Mouse (Mus musculus): ENCODE results near the gene Veph1. TPM values are rescaled to one million over a fixed set of nuclear protein-coding genes. Genes with fewer than 3 reads are reported as not detected.
"Not testable (repeated sequence)": the region's sequence is repeated elsewhere in the genome, so short reads cannot be mapped to it uniquely, and the experiment has no call there.

The Veph1 gene
- total RNA-seq, 2 experiments from 2014 or later = 0.07 TPM; not detected in 1

- DNase-seq (ENCODE audit: low spot score in 2 of 2) = not testable (repeated sequence)
Measured at GRCm38 (mm10) chr3:66236234-66236871, 60.3 kb downstream of the Veph1 start.

DNA sequence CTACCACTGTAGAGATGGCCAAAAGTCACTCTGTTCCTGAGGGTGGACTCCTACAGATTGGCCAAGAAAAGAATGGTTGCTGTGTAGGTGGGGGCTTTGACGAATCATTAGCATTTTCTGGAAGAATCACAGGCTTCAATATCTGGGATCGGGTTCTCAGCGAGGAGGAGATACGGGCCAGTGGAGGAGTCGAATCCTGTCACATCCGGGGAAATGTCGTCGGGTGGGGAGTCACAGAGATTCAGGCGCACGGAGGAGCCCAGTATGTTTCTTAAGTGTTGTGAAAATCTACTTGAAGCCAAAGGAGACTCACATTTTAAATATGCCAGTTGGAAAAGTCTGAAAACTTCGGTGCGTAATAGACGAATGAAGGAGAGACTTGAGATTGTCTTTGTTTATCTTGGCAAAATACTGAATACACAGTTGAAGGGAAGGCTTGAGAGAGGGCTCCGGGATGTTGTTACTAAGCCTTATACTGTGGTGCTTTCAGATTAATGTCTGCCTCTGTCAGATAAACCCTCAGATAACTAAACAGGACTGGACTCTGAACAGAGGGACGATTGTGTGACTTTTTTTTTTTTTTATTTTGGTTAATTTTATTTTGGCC lies 71.6 kb downstream of the Veph1 start:
- no peak for DNase-seq (ENCODE audit: low spot score in 2 of 2)
- intact Hi-C loops (cut with DNase I) = loop anchor here (5.0 kb wide), 1 partner anchor 223 kb away; no protein-coding TSS in a partner anchor

More at GRCm38 (mm10) chr3:66236234-66236871, 60.3 kb downstream of the Veph1 start:
- intact Hi-C loops (cut with DNase I) = loop anchor here (5.0 kb wide), 1 partner anchor 234 kb away; no protein-coding TSS in a partner anchor

DNA sequence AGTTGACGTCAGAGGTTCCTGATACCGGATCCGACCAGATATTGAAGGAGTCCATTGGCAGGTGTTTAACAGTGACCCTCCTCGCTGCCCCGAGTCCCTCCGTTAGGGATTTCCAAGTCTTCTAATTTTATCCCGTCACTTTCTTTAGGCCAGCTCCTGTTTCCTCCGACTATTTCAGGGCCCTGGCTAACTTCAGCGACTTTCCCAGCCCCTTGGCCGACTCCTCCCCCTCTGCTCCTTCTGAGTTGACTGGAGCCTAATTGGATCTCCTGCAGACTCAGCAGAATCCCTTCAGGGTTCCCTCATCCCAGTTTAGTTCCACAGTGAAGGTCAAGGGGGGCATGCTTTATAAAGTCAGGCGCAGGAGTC lies 75.4 kb downstream of the Veph1 start:
- intact Hi-C loops (cut with DNase I) = loop anchor here (5.0 kb wide), 1 partner anchor 219 kb away; no protein-coding TSS in a partner anchor

GRCm38 (mm10) chr3:66220554-66221242 lies 75.9 kb downstream of the Veph1 start:
- intact Hi-C loops (cut with DNase I) = loop anchor here (5.0 kb wide), 1 partner anchor 218 kb away; no protein-coding TSS in a partner anchor
- peak; percentile 43 to 71 for DNase-seq (ENCODE audit: low spot score in 2 of 2)

More for the DNA sequence above, 75.4 kb downstream of the Veph1 start:
- DNase-seq (ENCODE audit: low spot score in 2 of 2) = no peak

DNA sequence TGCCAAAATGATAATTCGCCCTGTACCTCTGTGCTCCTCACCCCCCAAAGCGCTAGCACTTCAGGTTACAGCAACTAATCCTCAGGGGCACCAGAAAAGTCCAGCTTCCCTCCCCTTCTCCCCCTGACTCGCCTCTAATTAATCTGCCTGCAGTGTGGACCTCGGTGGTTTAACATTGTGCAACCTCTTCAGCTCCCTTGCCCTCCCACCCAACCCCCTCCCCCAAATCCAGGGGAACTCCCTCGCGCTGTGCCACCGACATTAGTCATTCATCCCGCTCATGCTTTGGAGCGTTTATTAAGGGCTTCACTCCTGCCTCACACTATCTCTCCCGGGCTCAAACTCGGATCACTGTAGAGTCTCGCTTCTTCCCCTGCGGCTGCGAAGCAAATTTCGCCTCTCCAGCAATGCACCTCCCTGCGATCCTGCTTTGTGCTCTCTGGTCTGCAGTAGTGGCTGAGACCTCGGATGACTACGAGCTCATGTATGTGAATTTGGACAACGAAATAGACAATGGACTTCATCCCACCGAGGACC lies 76.9 kb downstream of the Veph1 start, which contains the start of gene Ptx3:
Ptx3 (plus strand) TSS at position 256 of the 537 bp plus-strand sequence.
- intact Hi-C loops (cut with DNase I) = loop anchor here (5.0 kb wide), 1 partner anchor 217 kb away; no protein-coding TSS in a partner anchor
- DNase-seq (ENCODE audit: low spot score in 2 of 2) = no peak

DNA sequence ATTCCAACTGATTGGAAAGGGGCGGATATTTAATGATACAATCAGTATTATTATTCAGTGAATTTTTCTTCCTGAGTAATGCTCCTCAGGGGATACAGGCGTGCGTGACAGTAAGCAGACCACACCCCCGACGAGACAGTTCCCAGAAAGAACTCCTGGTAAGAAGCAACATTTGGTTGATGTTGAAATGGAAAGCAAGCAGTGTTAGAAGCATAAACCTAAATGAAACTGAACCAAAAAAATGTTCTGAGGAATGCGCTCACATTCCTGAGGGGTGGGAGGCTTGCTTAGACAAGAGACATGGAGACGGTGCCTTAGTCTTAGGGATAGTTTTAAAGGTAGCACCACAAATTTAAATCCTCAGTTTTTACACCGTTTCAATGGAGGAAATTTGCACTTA lies 80.9 kb downstream of the Veph1 start:
- intact Hi-C loops (cut with DNase I) = no loop called here
- no peak for DNase-seq (ENCODE audit: low spot score in 2 of 2)

- DNase-seq (ENCODE audit: low spot score in 2 of 2) = no peak
- intact Hi-C loops (cut with DNase I) = no loop called here
Measured at GRCm38 (mm10) chr3:66213524-66213923, 83.1 kb downstream of the Veph1 start.

GRCm38 (mm10) chr3:66208836-66209573 lies 87.6 kb downstream of the Veph1 start:
- intact Hi-C loops (cut with DNase I) = no loop called here
- no peak for DNase-seq (ENCODE audit: low spot score in 2 of 2)

GRCm38 (mm10) chr3:66193910-66194562 lies 102.6 kb downstream of the Veph1 start:
- DNase-seq (ENCODE audit: low spot score in 2 of 2) = no peak
- intact Hi-C loops (cut with DNase I) = no loop called here

GRCm38 (mm10) chr3:66179647-66180046 lies 117.0 kb downstream of the Veph1 start:
- intact Hi-C loops (cut with DNase I) = no loop called here
- DNase-seq (ENCODE audit: low spot score in 2 of 2) = no peak

GRCm38 (mm10) chr3:66172907-66173306 lies 123.7 kb downstream of the Veph1 start:
- DNase-seq (ENCODE audit: low spot score in 2 of 2) = peak in 1 of 2 experiments; percentile 3
- intact Hi-C loops (cut with DNase I) = no loop called here

DNA sequence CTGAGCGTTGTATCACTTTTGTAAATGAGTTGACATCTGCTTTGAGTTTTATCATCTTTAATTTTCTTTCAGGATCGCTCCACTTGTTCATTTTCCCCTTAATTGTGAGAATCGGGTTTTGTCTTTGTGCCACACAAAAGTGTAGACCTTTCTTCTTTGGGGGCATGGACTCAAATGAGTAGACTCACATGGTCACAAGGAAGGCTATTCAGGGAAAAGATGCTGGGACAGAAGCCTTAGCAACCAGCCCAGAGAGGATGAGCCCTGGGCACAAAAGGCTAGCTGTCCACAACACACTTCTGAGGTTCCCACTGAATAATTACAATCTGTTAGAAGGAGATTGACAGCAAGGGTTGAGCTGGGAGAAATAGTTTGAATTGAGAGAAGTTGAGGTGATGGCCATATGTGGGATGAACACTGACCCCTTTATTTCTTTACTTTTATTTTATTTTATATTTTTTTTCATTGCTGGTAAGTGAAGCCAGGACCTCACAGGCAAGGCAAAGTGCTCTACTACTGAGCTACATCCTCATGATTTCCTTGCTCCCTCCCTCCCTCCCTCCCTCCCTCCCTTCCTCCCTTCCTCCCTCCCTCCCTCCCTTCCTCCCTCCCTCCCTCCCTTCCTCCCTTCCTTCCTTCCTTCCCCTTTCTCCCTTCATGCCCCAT lies 126.6 kb downstream of the Veph1 start:
- DNase-seq (ENCODE audit: low spot score in 2 of 2) = no peak
- intact Hi-C loops (cut with DNase I) = no loop called here

DNA sequence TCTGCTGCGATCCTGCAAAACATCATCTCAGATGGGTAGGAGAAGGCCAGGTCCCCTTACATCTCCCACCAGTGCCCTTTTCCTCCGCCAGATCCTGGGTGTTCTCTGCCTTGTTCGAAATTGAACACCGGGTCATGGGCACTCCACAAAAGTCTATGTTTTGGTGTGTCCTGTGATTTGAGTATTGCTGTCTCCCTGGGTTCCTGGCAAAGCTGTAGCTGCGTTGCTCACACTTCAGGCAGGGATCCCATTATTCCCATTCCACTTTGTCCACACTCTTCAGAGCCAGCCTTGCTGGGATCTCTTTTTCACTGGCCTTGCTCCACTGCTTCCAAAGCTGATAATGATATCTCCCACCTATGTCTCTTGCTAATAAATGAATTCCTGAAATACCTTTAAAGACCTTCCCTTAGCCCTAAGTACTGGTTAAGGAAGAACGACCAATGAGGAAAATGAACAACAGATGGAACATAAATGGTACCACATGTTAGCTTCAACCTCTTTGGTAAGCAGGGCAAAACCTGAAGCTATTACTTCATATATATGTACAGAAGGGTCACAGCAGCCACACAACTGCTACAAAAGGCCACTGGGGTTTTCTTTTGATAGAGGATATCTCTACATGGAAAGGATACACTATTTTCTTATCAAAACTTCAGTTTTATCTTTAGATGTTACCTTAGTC lies 129.9 kb downstream of the Veph1 start:
- no peak for DNase-seq (ENCODE audit: low spot score in 2 of 2)
- intact Hi-C loops (cut with DNase I) = no loop called here

DNA sequence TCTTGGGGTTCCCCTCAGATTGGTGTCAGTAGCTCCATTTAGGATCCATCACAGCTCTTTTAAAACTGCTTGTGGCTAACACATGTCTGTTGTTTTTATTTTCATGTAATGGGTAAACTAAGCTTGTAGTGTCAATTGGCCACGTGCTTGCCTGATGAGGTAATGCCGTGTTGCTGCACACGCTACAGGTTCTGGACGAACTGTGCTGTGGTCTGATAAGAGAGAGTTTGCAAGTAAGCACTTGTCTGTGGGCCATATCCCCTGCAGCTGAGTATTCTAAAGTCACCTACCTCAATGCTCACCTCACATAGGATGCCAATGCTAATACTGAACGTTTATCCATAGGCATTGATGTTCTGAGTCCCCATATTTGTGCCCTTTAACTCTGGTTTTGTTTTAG lies 131.6 kb downstream of the Veph1 start:
- intact Hi-C loops (cut with DNase I) = no loop called here
- DNase-seq (ENCODE audit: low spot score in 2 of 2) = no peak

GRCm38 (mm10) chr3:66164585-66164984 lies 132.1 kb downstream of the Veph1 start:
- DNase-seq (ENCODE audit: low spot score in 2 of 2) = no peak
- intact Hi-C loops (cut with DNase I) = no loop called here

GRCm38 (mm10) chr3:66162612-66163011 lies 134.0 kb downstream of the Veph1 start:
- intact Hi-C loops (cut with DNase I) = no loop called here
- no peak for DNase-seq (ENCODE audit: low spot score in 2 of 2)

- intact Hi-C loops (cut with DNase I) = no loop called here
- no peak for DNase-seq (ENCODE audit: low spot score in 2 of 2)
Measured at GRCm38 (mm10) chr3:66157947-66158346, 138.7 kb downstream of the Veph1 start.

DNA sequence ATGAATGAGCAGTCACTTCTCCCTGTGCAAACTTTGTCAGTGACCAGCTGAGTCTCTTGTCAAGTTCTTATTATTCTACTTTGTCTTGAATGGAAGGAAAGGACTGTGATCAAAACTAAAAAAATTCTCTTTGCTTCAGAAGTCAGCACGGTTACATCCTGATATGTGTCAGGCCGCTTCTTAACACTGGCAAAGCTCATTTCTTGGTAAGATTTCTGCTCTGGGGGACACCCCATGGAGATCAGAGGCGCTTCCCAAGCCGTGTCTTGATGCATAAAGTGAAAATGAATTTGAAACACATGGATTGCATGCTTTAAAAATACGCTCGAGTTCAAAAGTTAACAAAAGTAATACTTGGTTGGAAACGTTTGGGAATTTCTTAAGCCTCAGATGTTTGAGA lies 159.0 kb downstream of the Veph1 start:
- intact Hi-C loops (cut with DNase I) = no loop called here
- DNase-seq (ENCODE audit: low spot score in 2 of 2) = no peak
